Mouse (Mus musculus) lung, adult 2 months (tissue): Measurements from ENCODE around the gene Olfr1441.

Experiments
- CTCF ChIP-seq: fragments of 200-500 bp; IDR thresholded peaks from 2 replicates; pipeline ENCODE4 v1.5.1; 2011; ENCODE audit warnings: mild to moderate bottlenecking, low read length, control low read depth; ENCODE audit not compliant: insufficient read depth
- POLR2A ChIP-seq: fragments of 200-500 bp; IDR thresholded peaks from 2 replicates; pipeline ENCODE4 v1.6.1; 2011; ENCODE audit warnings: low read depth, mild to moderate bottlenecking, control low read depth, low read length, borderline replicate concordance; ENCODE audit errors: extremely low read depth

DNA sequence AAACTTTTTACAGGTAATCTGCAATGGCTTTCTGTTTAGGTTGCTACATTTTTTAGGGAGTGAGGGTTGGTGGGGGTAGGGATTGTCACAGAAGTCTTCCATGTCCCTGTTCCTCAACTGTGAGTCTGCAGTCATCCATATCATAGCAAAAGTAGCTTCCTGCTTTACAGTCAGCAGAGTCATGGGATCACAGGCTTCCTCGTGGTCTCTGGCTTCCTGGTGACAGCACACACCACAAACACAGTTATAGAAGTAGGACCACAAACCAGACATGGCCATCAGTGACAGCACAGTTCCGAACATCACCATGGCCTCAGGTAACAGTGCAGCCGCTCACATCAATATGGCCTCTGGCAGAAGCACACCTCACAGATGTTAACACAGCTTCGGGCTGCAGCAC, 25.3 kb downstream of the Olfr1441 start:
- TF ChIP-seq POLR2A (no peak), CTCF (no peak)
